Mouse (Mus musculus) heart, postnatal 0 days (tissue): ENCODE results near the gene Ptbp3. TPM values are rescaled to one million over a fixed set of nuclear protein-coding genes. Genes with fewer than 3 reads are reported as not detected.

ENCODE experiments used
- ATAC-seq: fragments of 200-750 bp; cut with Nextera tagmentation; 2 replicates; pipeline ENCODE4 v1.8.0; 2017; ENCODE audit warnings: low read depth, moderate number of reproducible peaks, moderate library complexity; ENCODE audit not compliant: insufficient read depth
- DNase-seq: peaks from one replicate; pipeline ENCODE4 v3.0.0-alpha.2; 2016; ENCODE audit warnings: low spot score
- H3K27ac ChIP-seq: fragments of 300-500 bp; sonication (generic); 2 replicates; pipeline ENCODE4 v1.5.1; 2014; ENCODE audit warnings: low read depth, mild to moderate bottlenecking
- H3K27me3 ChIP-seq: fragments of 300-500 bp; sonication (generic); 2 replicates; pipeline ENCODE4 v1.6.1; 2014; ENCODE audit warnings: low read length, mixed read lengths; ENCODE audit not compliant: control insufficient read depth, insufficient read depth
- H3K36me3 ChIP-seq: fragments of 300-500 bp; sonication (generic); replicated peaks from 2 replicates; pipeline ENCODE4 v1.6.1; 2014; ENCODE audit warnings: low read length, mixed read lengths; ENCODE audit not compliant: control insufficient read depth, insufficient read depth
- H3K4me1 ChIP-seq: fragments of 300-500 bp; sonication (generic); 2 replicates; pipeline ENCODE4 v1.6.1; 2014; ENCODE audit warnings: antibody characterized with exemption; ENCODE audit not compliant: control insufficient read depth, insufficient read depth
- H3K4me2 ChIP-seq: fragments of 300-500 bp; sonication (generic); 2 replicates; pipeline ENCODE4 v1.6.1; 2014; ENCODE audit warnings: low read depth, mild to moderate bottlenecking, low read length, moderate library complexity
- H3K4me3 ChIP-seq: fragments of 300-500 bp; sonication (generic); 2 replicates; pipeline ENCODE4 v1.5.1; 2014; ENCODE audit warnings: low read depth, low read length
- H3K9ac ChIP-seq: fragments of 300-500 bp; sonication (generic); replicated peaks from 2 replicates; pipeline ENCODE4 v1.6.1; 2014; ENCODE audit warnings: low read depth, low read length, mixed read lengths
- H3K9me3 ChIP-seq: fragments of 300-500 bp; sonication (generic); replicated peaks from 2 replicates; pipeline ENCODE4 v1.6.1; 2016; ENCODE audit warnings: low read length; ENCODE audit not compliant: control insufficient read depth
- CTCF ChIP-seq: IDR thresholded peaks from 2 replicates; pipeline ENCODE4 v1.5.1; 2016; ENCODE audit warnings: antibody characterized with exemption, control low read depth, low read depth
- EP300 ChIP-seq: IDR thresholded peaks from 2 replicates; pipeline ENCODE4 v1.6.1; 2016; ENCODE audit warnings: antibody characterized with exemption, low read depth
- WGBS: fragments of 180-500 bp; shearing (Covaris S2); extraction: QIAGEN DNeasy Blood & Tissue Kit; methylation state at CpG from one replicate; pipeline ENCODE4 v1.1.7; 2014; 5-methylcytosine and 5-hydroxymethylcytosine counted together
- polyA plus RNA-seq: library from polyadenylated mRNA; unstranded; fragments of >200 nt; fragmentation: Nextera tagmentation; extraction: Ambion mirVana; gene quantifications from 2 replicates; pipeline ENCODE4 v1.2.1, GENCODE M21; 2015
- total RNA-seq: library from RNA; depleted of rRNA; stranded (reverse); fragments of >200 nt; gene quantifications from 2 replicates; pipeline ENCODE4 v1.2.3, GENCODE M21; 2014; ENCODE audit warnings: low replicate concordance

Ptbp3 gene
- total and polyA plus RNA-seq, 2 experiments from 2014 or later, result 15.3 to 61.4 TPM

DNA sequence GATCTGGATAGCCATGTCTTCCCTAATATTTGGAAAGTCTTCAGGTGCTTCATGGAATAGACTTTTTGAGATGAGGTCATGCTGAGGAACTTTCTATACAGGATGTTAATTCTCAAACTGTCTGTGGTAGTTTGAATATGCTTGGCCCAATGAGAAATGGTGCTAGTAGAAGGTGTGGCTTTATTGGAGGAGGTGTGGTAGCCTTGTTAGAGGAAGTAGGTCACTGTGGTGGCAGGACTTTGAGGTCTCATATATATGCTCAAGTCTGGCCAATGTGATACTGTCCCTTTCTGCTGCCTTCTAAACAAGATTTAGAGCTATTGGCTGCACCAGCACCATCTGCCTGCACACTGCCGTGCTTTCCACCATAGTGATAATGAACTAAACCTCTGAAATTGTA is 18.0 kb downstream of the Ptbp3 start:
- TF ChIP-seq CTCF, result no peak
- TF ChIP-seq EP300, result no peak
- no peaks in the 10 kb centered on the region for H3K27me3 ChIP-seq
- H3K9me3 ChIP-seq, result no peaks in the 10 kb centered on the region
- no peak overlapping the region for H3K4me2 ChIP-seq
- no peak overlapping the region for H3K4me3 ChIP-seq
- H3K9ac ChIP-seq, result no peak overlapping the region
- no peaks in the 10 kb centered on the region for H3K36me3 ChIP-seq
- ATAC-seq (no peak), DNase-seq (no peak)
- H3K4me1 ChIP-seq, result 0 out of 2 replicates have a peak, but pooled peaks cover 5% of the 10 kb centered on the region
- no peak overlapping the region for H3K27ac ChIP-seq
- 87% methylated on average over 1 of the region's 1 CpGs for WGBS

- no peaks in the 10 kb centered on the region for H3K9me3 ChIP-seq
- peaks cover 17% of the 10 kb centered on the region for H3K36me3 ChIP-seq
- WGBS, result 91% methylated on average over 3 of the region's 3 CpGs
- no peak overlapping the region for H3K9ac ChIP-seq
- H3K4me2 ChIP-seq, result no peak overlapping the region
- no peaks in the 10 kb centered on the region for H3K4me1 ChIP-seq
- no peak for ATAC-seq
- H3K4me3 ChIP-seq, result no peak overlapping the region
- TF ChIP-seq EP300, result no peak
- no peak for TF ChIP-seq CTCF
- DNase-seq, result no peak
- no peak overlapping the region for H3K27ac ChIP-seq
- H3K27me3 ChIP-seq, result no peaks in the 10 kb centered on the region
Measured at GRCm38 (mm10) chr4:59527470-59527869, 21.7 kb downstream of the Ptbp3 start.

GRCm38 (mm10) chr4:59526728-59527127 is 22.4 kb downstream of the Ptbp3 start:
- ATAC-seq, result no peak
- TF ChIP-seq CTCF, result no peak
- no peak for TF ChIP-seq EP300
- H3K4me2 ChIP-seq, result no peak overlapping the region

DNA sequence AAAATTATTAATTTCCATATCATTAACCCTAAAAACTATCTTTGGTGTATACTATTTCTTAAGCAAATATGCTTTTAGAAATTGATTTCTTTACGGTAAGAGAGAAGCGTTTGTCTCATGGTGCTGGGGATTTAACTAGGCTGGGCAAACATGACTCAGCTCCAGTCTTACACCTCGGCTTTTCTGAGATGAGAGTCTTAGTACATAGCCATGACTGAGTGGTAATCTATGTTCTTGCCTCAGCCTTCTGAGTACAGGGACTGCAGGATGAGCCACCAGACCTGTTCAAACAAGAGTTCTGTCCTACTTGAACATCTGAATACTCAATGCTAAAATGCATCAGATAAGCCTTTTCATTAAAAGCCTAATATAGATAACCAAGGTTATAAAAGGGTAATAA is 24.3 kb downstream of the Ptbp3 start:
- Histone ChIP-seq H3K4me2 (no peak overlapping the region), H3K4me1 (no peaks in the 10 kb centered on the region), H3K36me3 (peaks cover 24% of the 10 kb centered on the region), H3K4me3 (no peak overlapping the region), H3K9ac (no peak overlapping the region), H3K27me3 (no peaks in the 10 kb centered on the region), H3K9me3 (no peaks in the 10 kb centered on the region), H3K27ac (no peak overlapping the region)
- DNase-seq, result no peak
- TF ChIP-seq EP300 (no peak), CTCF (no peak)
- ATAC-seq, result no peak
- WGBS, result 77% methylated on average over 3 of the region's 3 CpGs

More at GRCm38 (mm10) chr4:59526728-59527127, 22.4 kb downstream of the Ptbp3 start:
- Histone ChIP-seq H3K27me3 (no peaks in the 10 kb centered on the region), H3K27ac (no peak overlapping the region), H3K4me1 (no peaks in the 10 kb centered on the region), H3K36me3 (peaks cover 17% of the 10 kb centered on the region), H3K9me3 (no peaks in the 10 kb centered on the region), H3K4me3 (no peak overlapping the region), H3K9ac (no peak overlapping the region)
- whole genome bisulfite sequencing, result 43% methylated on average over 2 of the region's 2 CpGs
- DNase-seq, result no peak

GRCm38 (mm10) chr4:59510321-59510720 is 38.8 kb downstream of the Ptbp3 start:
- Histone ChIP-seq H3K27ac (no peak overlapping the region), H3K4me1 (no peaks in the 10 kb centered on the region), H3K9me3 (no peaks in the 10 kb centered on the region), H3K4me3 (no peak overlapping the region), H3K36me3 (peaks cover 43% of the 10 kb centered on the region), H3K27me3 (no peaks in the 10 kb centered on the region), H3K9ac (no peak overlapping the region), H3K4me2 (no peak overlapping the region)
- ATAC-seq (no peak), DNase-seq (no peak)
- TF ChIP-seq CTCF (no peak), EP300 (no peak)

- H3K9ac ChIP-seq, result no peak overlapping the region
- H3K4me1 ChIP-seq, result no peaks in the 10 kb centered on the region
- H3K36me3 ChIP-seq, result peaks cover 43% of the 10 kb centered on the region
- H3K4me3 ChIP-seq, result no peak overlapping the region
- 96% methylated on average over 2 of the region's 2 CpGs for WGBS
- no peak for DNase-seq
- no peak overlapping the region for H3K27ac ChIP-seq
- no peaks in the 10 kb centered on the region for H3K9me3 ChIP-seq
- no peaks in the 10 kb centered on the region for H3K27me3 ChIP-seq
- TF ChIP-seq EP300 (no peak), CTCF (no peak)
- no peak overlapping the region for H3K4me2 ChIP-seq
- no peak for ATAC-seq
Measured at GRCm38 (mm10) chr4:59509558-59509957, 39.6 kb downstream of the Ptbp3 start.
